Comparison of ENCODE assay signal across 8 mouse cellular contexts in genomic region chr3:61467158-61467557, GRCm38 (mm10).
DNase-seq lines count a peak whose midpoint lies in the region; ATAC-seq and TF ChIP-seq lines count a peak whose summit lies in the region.

No protein-coding gene starts in this region.

- TF ChIP-seq CTCF in forebrain, postnatal 0 days (IDR thresholded peaks at IDR 0.05; ENCODE audit: low read depth), result peak; percentile 67

- no peak overlapping the region for H3K4me2 ChIP-seq in forebrain, postnatal 0 days (ENCODE audit: low read depth)
- no peak overlapping the region for H3K4me2 ChIP-seq in midbrain, embryonic 12.5 days (replicated peaks)

- H3K9ac ChIP-seq in forebrain, postnatal 0 days, result no peak overlapping the region
- no peak overlapping the region for H3K9ac ChIP-seq in midbrain, embryonic 12.5 days (replicated peaks)

- WGBS in forebrain, postnatal 0 days, result 39% methylated on average over 3 of the region's 3 CpGs
- 33% methylated on average over 3 of the region's 3 CpGs for WGBS in midbrain, embryonic 12.5 days

- no peaks in the 10 kb centered on the region for H3K4me1 ChIP-seq in forebrain, postnatal 0 days (ENCODE audit: insufficient read depth)
- H3K4me1 ChIP-seq in midbrain, embryonic 12.5 days, result no peaks in the 10 kb centered on the region

- H3K9me3 ChIP-seq in forebrain, postnatal 0 days (ENCODE audit: low read length), result no peaks in the 10 kb centered on the region
- no peaks in the 10 kb centered on the region for H3K9me3 ChIP-seq in midbrain, embryonic 12.5 days

- no peaks in the 10 kb centered on the region for H3K27me3 ChIP-seq in forebrain, postnatal 0 days (ENCODE audit: insufficient read depth, low read length)
- H3K27me3 ChIP-seq in midbrain, embryonic 12.5 days, result no peaks in the 10 kb centered on the region

- peak; percentile 83; the same call in 1 of the 2 replicates for ATAC-seq in forebrain, postnatal 0 days
- peak; percentile 80; the same call in 1 of the 2 replicates for ATAC-seq in midbrain, embryonic 12.5 days (ENCODE audit: low FRiP score, low read depth)

- H3K36me3 ChIP-seq in forebrain, postnatal 0 days (ENCODE audit: insufficient read depth), result no peaks in the 10 kb centered on the region
- no peaks in the 10 kb centered on the region for H3K36me3 ChIP-seq in midbrain, embryonic 12.5 days

- no peak overlapping the region for H3K4me3 ChIP-seq in forebrain, postnatal 0 days (ENCODE audit: low read depth, low read length)
- H3K4me3 ChIP-seq in midbrain, embryonic 12.5 days, result no peak overlapping the region

- peak; percentile 22 for DNase-seq in layer of hippocampus, adult 9-11 months
- DNase-seq in layer of hippocampus, adult 11-12 months (ENCODE audit: low spot score), result no peak
- peak; percentile 39 to 43 for DNase-seq in CD8-positive naive resting alpha-beta T cell, adult 2 months (ENCODE audit: low read depth in 2 of 2, low spot score in 2 of 2)
- peak; percentile 73 for DNase-seq in ZHBTc4 (ENCODE audit: low read depth, low spot score)
- peak; percentile 38 for DNase-seq in forebrain, postnatal 0 days
- no peak for DNase-seq in frontal cortex, postnatal 25 days (ENCODE audit: low spot score in 2 of 2)
- no peak for DNase-seq in heart, adult 9 months (ENCODE audit: low spot score in 2 of 2)

- no peak overlapping the region for H3K27ac ChIP-seq in forebrain, postnatal 0 days (ENCODE audit: low read depth, low read length)
- no peak overlapping the region for H3K27ac ChIP-seq in midbrain, embryonic 12.5 days (replicated peaks)

Comparison
In these comparisons a context has a peak if more than half of its experiments do, and no peak if none do; other contexts are left out.
1. DNase-seq: peak in layer of hippocampus, adult 9-11 months (single experiment), CD8-positive naive resting alpha-beta T cell, adult 2 months (2 of 2), ZHBTc4 (single experiment) and forebrain, postnatal 0 days (single experiment); none in layer of hippocampus, adult 11-12 months (single experiment), frontal cortex, postnatal 25 days (0 of 2) and heart, adult 9 months (0 of 2).